Mouse (Mus musculus) kidney, postnatal 10 days (tissue): ENCODE results near the gene Cox20.
"Not testable (repeated sequence)": the region's sequence is repeated elsewhere in the genome, so short reads cannot be mapped to it uniquely, and the experiment has no call there.

Experiments
- DNase-seq: peaks from one replicate; pipeline ENCODE4 v3.0.0; 2021; ENCODE audit warnings: mixed read lengths

Gene Cox20

GRCm38 (mm10) chr1:178318389-178319184 is at the start of gene Cox20:
Gene Cox20 (plus strand): TSS chr1:178319130.
- peak; percentile 98 for DNase-seq

- no peak for DNase-seq
These were observed 48.3 kb upstream of the Cox20 start for GRCm38 (mm10) chr1:178270635-178271034.

GRCm38 (mm10) chr1:178275174-178275730 is 43.7 kb upstream of the Cox20 start:
- DNase-seq, result no peak

- DNase-seq, result no peak
These were observed 43.2 kb upstream of the Cox20 start for GRCm38 (mm10) chr1:178275738-178276053.

GRCm38 (mm10) chr1:178276054-178276911 is 42.6 kb upstream of the Cox20 start:
- peak; percentile 81 for DNase-seq

GRCm38 (mm10) chr1:178283314-178283713 is 35.6 kb upstream of the Cox20 start:
- DNase-seq, result not testable (repeated sequence)

GRCm38 (mm10) chr1:178283946-178284720 is 34.8 kb upstream of the Cox20 start:
- no peak for DNase-seq

GRCm38 (mm10) chr1:178287601-178288176 is 31.2 kb upstream of the Cox20 start:
- no peak for DNase-seq

- no peak for DNase-seq
These were observed 27.2 kb upstream of the Cox20 start for GRCm38 (mm10) chr1:178291716-178292115.

GRCm38 (mm10) chr1:178294051-178294450 is 24.9 kb upstream of the Cox20 start:
- DNase-seq, result no peak

- not testable (repeated sequence) for DNase-seq
These were observed 17.7 kb upstream of the Cox20 start for GRCm38 (mm10) chr1:178301261-178301660.

GRCm38 (mm10) chr1:178303425-178303824 is 15.5 kb upstream of the Cox20 start:
- peak; percentile 90 for DNase-seq

- DNase-seq, result no peak
These were observed 9.4 kb upstream of the Cox20 start for GRCm38 (mm10) chr1:178309487-178309886.

- DNase-seq, result no peak
These were observed 8.8 kb upstream of the Cox20 start for GRCm38 (mm10) chr1:178310128-178310527.

- no peak for DNase-seq
These were observed 5.8 kb upstream of the Cox20 start for GRCm38 (mm10) chr1:178313039-178313597.

GRCm38 (mm10) chr1:178314236-178314635 is 4.7 kb upstream of the Cox20 start:
- no peak for DNase-seq

GRCm38 (mm10) chr1:178317275-178318001 is 1.5 kb upstream of the Cox20 start:
- no peak for DNase-seq

GRCm38 (mm10) chr1:178318002-178318388 is 935 bp upstream of the Cox20 start:
- DNase-seq, result peak; percentile 91

- DNase-seq, result peak; percentile 53
These were observed 536 bp downstream of the Cox20 start for GRCm38 (mm10) chr1:178319295-178320037.

- DNase-seq, result no peak
These were observed 1.2 kb downstream of the Cox20 start for GRCm38 (mm10) chr1:178320038-178320722.
